Mouse (Mus musculus): ENCODE measurements around the gene Abca5.

GRCm38 (mm10) chr11:110274794-110275193 is 62.7 kb downstream of the Abca5 start:
- TF ChIP-seq CTCF (IDR thresholded peaks at IDR 0.05; ENCODE audit: low read depth) (no peak), EP300 (optimal IDR thresholded peaks at IDR 0.05) (no peak)
